Mouse (Mus musculus) heart, embryonic 10.5 days (tissue): Measurements from ENCODE around the gene Satb1. TPM values are rescaled to one million over a fixed set of nuclear protein-coding genes. Genes with fewer than 3 reads are reported as not detected.

Source experiments
- DNase-seq: peaks from one replicate; pipeline ENCODE4 v3.0.0-alpha.2; 2017; ENCODE audit warnings: low spot score
- H3K27ac ChIP-seq: fragments of 300-500 bp; sonication (generic); 2 replicates; pipeline ENCODE4 v1.5.1; 2016; ENCODE audit warnings: mild to moderate bottlenecking
- H3K27me3 ChIP-seq: fragments of 300-500 bp; sonication (generic); 2 replicates; pipeline ENCODE4 v1.6.1; 2016; ENCODE audit warnings: mild to moderate bottlenecking; ENCODE audit not compliant: poor library complexity, insufficient read depth, severe bottlenecking
- H3K36me3 ChIP-seq: fragments of 300-500 bp; sonication (generic); 2 replicates; pipeline ENCODE4 v1.6.1; 2016; ENCODE audit warnings: mild to moderate bottlenecking, moderate library complexity
- H3K4me1 ChIP-seq: fragments of 300-500 bp; sonication (generic); 2 replicates; pipeline ENCODE4 v1.6.1; 2016; ENCODE audit warnings: mild to moderate bottlenecking
- H3K4me3 ChIP-seq: fragments of 300-500 bp; sonication (generic); 2 replicates; pipeline ENCODE4 v1.5.1; 2016; ENCODE audit warnings: mild to moderate bottlenecking, moderate library complexity
- H3K9me3 ChIP-seq: fragments of 300-500 bp; sonication (generic); 2 replicates; pipeline ENCODE4 v1.6.1; 2016; ENCODE audit warnings: mild to moderate bottlenecking, moderate library complexity
- WGBS: fragments of 180-500 bp; shearing (Covaris S2); methylation state at CpG from one replicate; pipeline ENCODE4 v1.1.7; 2016; 5-methylcytosine and 5-hydroxymethylcytosine counted together
- polyA plus RNA-seq: library from polyadenylated mRNA; unstranded; fragments of >200 nt; fragmentation: Nextera tagmentation; extraction: Ambion mirVana; gene quantifications from 2 replicates; pipeline ENCODE4 v1.2.1, GENCODE M21; 2016

Gene Satb1
- polyA plus RNA-seq, 1 experiment from 2014 or later, result 9.0 TPM

- DNase-seq, result no peak
- Histone ChIP-seq H3K9me3 (no peaks in the 10 kb centered on the region), H3K4me1 (no peaks in the 10 kb centered on the region), H3K36me3 (no peaks in the 10 kb centered on the region), H3K27me3 (no peaks in the 10 kb centered on the region), H3K4me3 (no peak overlapping the region), H3K27ac (no peak overlapping the region)
- WGBS, result 84% methylated on average over 4 of the region's 4 CpGs
Observed at GRCm38 (mm10) chr17:51752142-51752541, 80.9 kb downstream of the Satb1 start.

- Histone ChIP-seq H3K4me1 (no peaks in the 10 kb centered on the region), H3K9me3 (no peaks in the 10 kb centered on the region), H3K36me3 (peaks cover 5% of the 10 kb centered on the region; the same call in 1 of the 2 replicates), H3K27me3 (no peaks in the 10 kb centered on the region), H3K4me3 (no peak overlapping the region), H3K27ac (no peak overlapping the region)
- WGBS, result 83% methylated on average over 9 of the region's 9 CpGs
- no peak for DNase-seq
Observed at GRCm38 (mm10) chr17:51747204-51747603, 85.9 kb downstream of the Satb1 start.

- Histone ChIP-seq H3K27ac (no peak overlapping the region), H3K9me3 (no peaks in the 10 kb centered on the region), H3K4me3 (no peak overlapping the region), H3K4me1 (no peaks in the 10 kb centered on the region), H3K36me3 (peaks cover 18% of the 10 kb centered on the region; the same call in 1 of the 2 replicates), H3K27me3 (no peaks in the 10 kb centered on the region)
- WGBS, result 90% methylated on average over 10 of the region's 10 CpGs
- DNase-seq, result no peak
Observed at GRCm38 (mm10) chr17:51742502-51742901, 90.6 kb downstream of the Satb1 start.

- Histone ChIP-seq H3K36me3 (peaks cover 18% of the 10 kb centered on the region; the same call in 1 of the 2 replicates), H3K27ac (no peak overlapping the region), H3K4me1 (no peaks in the 10 kb centered on the region), H3K9me3 (no peaks in the 10 kb centered on the region), H3K4me3 (no peak overlapping the region), H3K27me3 (no peaks in the 10 kb centered on the region)
- no peak for DNase-seq
- 96% methylated on average over 10 of the region's 10 CpGs for WGBS
Observed at GRCm38 (mm10) chr17:51741126-51741525, 92.0 kb downstream of the Satb1 start.

- no peak overlapping the region for H3K4me3 ChIP-seq
- H3K27ac ChIP-seq, result no peak overlapping the region
- H3K36me3 ChIP-seq, result peaks cover 18% of the 10 kb centered on the region; the same call in 1 of the 2 replicates
- no peaks in the 10 kb centered on the region for H3K4me1 ChIP-seq
- WGBS, result 84% methylated on average over 15 of the region's 15 CpGs
- H3K9me3 ChIP-seq, result no peaks in the 10 kb centered on the region
- no peak for DNase-seq
- no peaks in the 10 kb centered on the region for H3K27me3 ChIP-seq
Observed at GRCm38 (mm10) chr17:51740246-51740645, 92.8 kb downstream of the Satb1 start.

GRCm38 (mm10) chr17:51724486-51724885 is 108.6 kb downstream of the Satb1 start:
- H3K4me3 ChIP-seq, result no peak overlapping the region
- H3K4me1 ChIP-seq, result no peaks in the 10 kb centered on the region
- DNase-seq, result no peak
- H3K27ac ChIP-seq, result no peak overlapping the region
- H3K27me3 ChIP-seq, result no peaks in the 10 kb centered on the region
- WGBS, result 89% methylated on average over 2 of the region's 2 CpGs
- no peaks in the 10 kb centered on the region for H3K9me3 ChIP-seq
- H3K36me3 ChIP-seq, result no peaks in the 10 kb centered on the region

- WGBS, result 74% methylated on average over 6 of the region's 6 CpGs
- H3K4me1 ChIP-seq, result no peaks in the 10 kb centered on the region
- no peak overlapping the region for H3K27ac ChIP-seq
- DNase-seq, result no peak
- no peak overlapping the region for H3K4me3 ChIP-seq
- no peaks in the 10 kb centered on the region for H3K9me3 ChIP-seq
- H3K27me3 ChIP-seq, result no peaks in the 10 kb centered on the region
- H3K36me3 ChIP-seq, result no peaks in the 10 kb centered on the region
Observed at GRCm38 (mm10) chr17:51695711-51696110, 137.4 kb downstream of the Satb1 start.

GRCm38 (mm10) chr17:51695271-51695670 is 137.8 kb downstream of the Satb1 start:
- Histone ChIP-seq H3K27ac (no peak overlapping the region), H3K27me3 (no peaks in the 10 kb centered on the region), H3K9me3 (no peaks in the 10 kb centered on the region), H3K36me3 (no peaks in the 10 kb centered on the region), H3K4me3 (no peak overlapping the region), H3K4me1 (no peaks in the 10 kb centered on the region)
- 72% methylated on average over 2 of the region's 2 CpGs for WGBS
- no peak for DNase-seq

GRCm38 (mm10) chr17:51690526-51690925 is 142.6 kb downstream of the Satb1 start:
- Histone ChIP-seq H3K9me3 (no peaks in the 10 kb centered on the region), H3K36me3 (no peaks in the 10 kb centered on the region), H3K4me1 (no peaks in the 10 kb centered on the region), H3K27me3 (no peaks in the 10 kb centered on the region), H3K4me3 (no peak overlapping the region), H3K27ac (no peak overlapping the region)
- DNase-seq, result no peak
- WGBS, result 87% methylated on average over 2 of the region's 2 CpGs

GRCm38 (mm10) chr17:51687226-51687625 is 145.9 kb downstream of the Satb1 start:
- no peak for DNase-seq
- Histone ChIP-seq H3K36me3 (no peaks in the 10 kb centered on the region), H3K27ac (no peak overlapping the region), H3K27me3 (no peaks in the 10 kb centered on the region), H3K4me1 (no peaks in the 10 kb centered on the region), H3K9me3 (no peaks in the 10 kb centered on the region), H3K4me3 (no peak overlapping the region)
- 79% methylated on average over 4 of the region's 4 CpGs for WGBS
